Mouse (Mus musculus) ES-Bruce4 (cell line): ENCODE results near the gene Ndufb10. TPM values are rescaled to one million over a fixed set of nuclear protein-coding genes. Genes with fewer than 3 reads are reported as not detected.

Source experiments
- H3K27ac ChIP-seq: 2 replicates; pipeline ENCODE4 v1.5.1; 2012; ENCODE audit warnings: low read length, inconsistent platforms; ENCODE audit not compliant: insufficient read depth
- H3K27me3 ChIP-seq: 2 replicates; pipeline ENCODE4 v1.6.1; 2012; ENCODE audit warnings: mild to moderate bottlenecking, low read length, inconsistent platforms; ENCODE audit not compliant: control insufficient read depth, poor library complexity, insufficient read depth, severe bottlenecking
- H3K36me3 ChIP-seq: 2 replicates; pipeline ENCODE4 v1.6.1; 2012; ENCODE audit warnings: inconsistent platforms, mild to moderate bottlenecking, low read length, moderate library complexity; ENCODE audit not compliant: control insufficient read depth, poor library complexity, insufficient read depth, severe bottlenecking
- H3K4me1 ChIP-seq: one replicate; pipeline ENCODE4 v1.8.1; 2011; ENCODE audit warnings: low read length; ENCODE audit not compliant: control insufficient read depth, insufficient read depth
- H3K4me3 ChIP-seq: 2 replicates; pipeline ENCODE4 v1.5.1; 2011; ENCODE audit warnings: low read depth, mild to moderate bottlenecking, low read length
- H3K9ac ChIP-seq: 2 replicates; pipeline ENCODE4 v1.6.1; 2012; ENCODE audit warnings: low read depth, mild to moderate bottlenecking, inconsistent platforms; ENCODE audit not compliant: poor library complexity, severe bottlenecking
- H3K9me3 ChIP-seq: replicated peaks from 2 replicates; pipeline ENCODE4 v1.6.1; 2012; ENCODE audit warnings: mild to moderate bottlenecking, low read length, inconsistent platforms; ENCODE audit not compliant: control insufficient read depth, poor library complexity, insufficient read depth, severe bottlenecking
- CTCF ChIP-seq: IDR thresholded peaks from one replicate; pipeline ENCODE4 v1.8.1; 2011; ENCODE audit warnings: low read depth, low read length
- EP300 ChIP-seq: IDR thresholded peaks from 2 replicates; pipeline ENCODE4 v1.6.1; 2011; ENCODE audit warnings: low read depth, low read length; ENCODE audit not compliant: insufficient read depth
- POLR2A ChIP-seq: IDR thresholded peaks from one replicate; pipeline ENCODE4 v1.8.1; 2011; ENCODE audit warnings: low read length; ENCODE audit not compliant: insufficient read depth
- polyA plus RNA-seq: library from polyadenylated mRNA; stranded (reverse); fragments of >200 nt; gene quantifications from 2 replicates; pipeline ENCODE4 v1.2.4, GENCODE M21; 2011; ENCODE audit warnings: low read depth; ENCODE audit not compliant: missing spikeins, insufficient read depth, insufficient read length

Gene Ndufb10
- 88.7 and 90.9 TPM in 2 replicates for polyA plus RNA-seq

DNA sequence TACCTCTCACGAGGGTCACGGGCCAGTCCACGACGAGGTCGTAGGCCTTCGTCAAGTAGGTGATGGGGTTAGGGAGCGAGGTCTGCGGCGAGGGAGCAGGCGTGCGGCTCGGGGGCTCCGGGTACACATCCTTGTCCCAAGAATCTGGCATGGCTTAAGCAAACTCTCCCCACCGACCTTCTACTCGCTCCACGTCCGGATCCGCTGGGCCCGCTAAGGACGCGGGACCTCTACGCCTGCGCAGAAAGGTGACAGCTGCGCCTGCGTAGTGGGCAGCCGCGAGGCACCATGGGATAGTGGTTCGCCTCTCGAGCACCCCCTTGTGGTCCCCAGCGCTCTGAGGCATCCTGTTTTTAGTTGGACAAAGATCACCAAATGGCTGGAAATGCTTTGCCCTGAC is at the start of gene Ndufb10:
Ndufb10 (minus strand) TSS at position 295 of the 400 bp plus-strand sequence.
- Histone ChIP-seq H3K4me3 (peak within 1 kb of the TSS; percentile 90), H3K9me3 (no peaks in the 10 kb centered on the region)

DNA sequence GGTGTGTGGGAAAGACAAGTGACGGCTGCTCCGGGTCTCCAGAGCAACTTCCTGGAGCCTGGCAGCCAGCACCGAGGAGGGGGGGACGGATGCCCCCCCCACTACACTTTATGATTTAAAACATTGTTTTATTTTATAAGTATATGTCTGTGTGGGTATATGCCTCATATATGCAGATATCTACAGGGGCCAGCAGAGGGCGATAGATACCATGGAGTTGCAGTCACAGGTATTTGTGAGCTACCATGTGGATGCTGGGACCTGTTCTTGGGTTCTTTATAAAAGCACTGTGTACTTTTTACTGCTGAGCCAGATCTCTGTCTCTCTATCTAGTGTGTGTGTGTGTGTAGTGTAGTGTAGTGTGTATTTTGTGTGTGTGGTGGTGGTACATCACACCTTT is 49.0 kb upstream of the Ndufb10 start:
- no peaks in the 10 kb centered on the region for H3K9me3 ChIP-seq

More for the DNA sequence above, at the start of gene Ndufb10:
- H3K36me3 ChIP-seq: peaks cover 21% of the 10 kb centered on the region
- H3K9ac ChIP-seq: peak within 1 kb of the TSS; percentile 65
- peak; percentile 92 for TF ChIP-seq CTCF
- peak; percentile 85 for TF ChIP-seq POLR2A
- TF ChIP-seq EP300: no peak
- H3K27me3 ChIP-seq: no peaks in the 10 kb centered on the region
- H3K4me1 ChIP-seq: no peaks in the 10 kb centered on the region
- H3K27ac ChIP-seq: peak within 1 kb of the TSS; percentile 47

GRCm38 (mm10) chr17:24769146-24769545 is 44.9 kb upstream of the Ndufb10 start:
- no peaks in the 10 kb centered on the region for H3K9me3 ChIP-seq
- no peaks in the 10 kb centered on the region for H3K4me1 ChIP-seq
- H3K27ac ChIP-seq: no peak overlapping the region
- TF ChIP-seq CTCF (no peak), EP300 (no peak), POLR2A (no peak)
- H3K4me3 ChIP-seq: no peak overlapping the region
- no peak overlapping the region for H3K9ac ChIP-seq
- H3K36me3 ChIP-seq: no peaks in the 10 kb centered on the region
- no peaks in the 10 kb centered on the region for H3K27me3 ChIP-seq

More for the DNA sequence above, 49.0 kb upstream of the Ndufb10 start:
- Histone ChIP-seq H3K4me1 (peaks cover 3% of the 10 kb centered on the region), H3K27me3 (no peaks in the 10 kb centered on the region), H3K4me3 (no peak overlapping the region), H3K27ac (no peak overlapping the region), H3K9ac (no peak overlapping the region), H3K36me3 (no peaks in the 10 kb centered on the region)
- peak; percentile 18 for TF ChIP-seq CTCF
- TF ChIP-seq EP300: no peak
- no peak for TF ChIP-seq POLR2A

GRCm38 (mm10) chr17:24766266-24766875 is 42.1 kb upstream of the Ndufb10 start:
- H3K27me3 ChIP-seq: no peaks in the 10 kb centered on the region
- no peak overlapping the region for H3K27ac ChIP-seq
- TF ChIP-seq CTCF (no peak), POLR2A (no peak), EP300 (no peak)
- no peak overlapping the region for H3K9ac ChIP-seq
- no peaks in the 10 kb centered on the region for H3K36me3 ChIP-seq
- no peak overlapping the region for H3K4me3 ChIP-seq
- no peaks in the 10 kb centered on the region for H3K4me1 ChIP-seq
- H3K9me3 ChIP-seq: no peaks in the 10 kb centered on the region

GRCm38 (mm10) chr17:24765016-24765905 is 41.0 kb upstream of the Ndufb10 start:
- Histone ChIP-seq H3K27me3 (no peaks in the 10 kb centered on the region), H3K4me3 (no peak overlapping the region), H3K9me3 (no peaks in the 10 kb centered on the region), H3K9ac (no peak overlapping the region), H3K36me3 (no peaks in the 10 kb centered on the region), H3K4me1 (no peaks in the 10 kb centered on the region), H3K27ac (no peak overlapping the region)
- no peak for TF ChIP-seq CTCF

DNA sequence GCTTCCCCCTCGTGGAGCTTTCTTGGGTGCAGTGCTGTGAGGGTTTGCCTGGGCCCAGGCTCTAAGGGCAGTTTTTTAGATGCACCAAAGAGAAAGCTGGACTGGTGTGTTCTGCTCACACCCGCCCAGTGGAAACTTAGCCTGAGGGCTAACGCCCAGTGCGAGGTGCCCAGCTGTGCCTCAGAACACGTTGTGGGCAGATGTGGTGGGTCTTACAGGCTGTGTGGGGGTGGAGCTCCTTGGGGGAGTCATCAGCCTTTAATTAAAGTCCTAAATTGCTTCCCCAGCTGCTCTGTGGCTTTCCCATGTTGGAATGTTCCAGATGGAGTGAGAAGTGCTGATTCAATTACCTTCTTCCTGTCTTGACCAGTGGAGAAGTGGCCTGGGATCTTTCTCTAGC is 36.8 kb upstream of the Ndufb10 start:
- no peaks in the 10 kb centered on the region for H3K4me1 ChIP-seq
- no peaks in the 10 kb centered on the region for H3K36me3 ChIP-seq
- H3K27me3 ChIP-seq: no peaks in the 10 kb centered on the region
- TF ChIP-seq EP300 (no peak), POLR2A (no peak), CTCF (no peak)
- H3K27ac ChIP-seq: no peak overlapping the region
- no peak overlapping the region for H3K4me3 ChIP-seq
- no peaks in the 10 kb centered on the region for H3K9me3 ChIP-seq
- no peak overlapping the region for H3K9ac ChIP-seq
